Mouse (Mus musculus) forebrain, embryonic 13.5 days (tissue): ENCODE results near the gene Kbtbd4. TPM values are rescaled to one million over a fixed set of nuclear protein-coding genes. Genes with fewer than 3 reads are reported as not detected.
"Not testable (repeated sequence)": the region's sequence is repeated elsewhere in the genome, so short reads cannot be mapped to it uniquely, and the experiment has no call there.

Experiments used
- ATAC-seq: fragments of 200-750 bp; cut with Nextera tagmentation; 2 replicates; pipeline ENCODE4 v1.8.0; 2017
- H3K27ac ChIP-seq: fragments of 300-500 bp; sonication (generic); 2 replicates; pipeline ENCODE4 v1.5.1; 2015; ENCODE audit warnings: inconsistent platforms, mild to moderate bottlenecking, moderate library complexity
- H3K27me3 ChIP-seq: fragments of 300-500 bp; sonication (generic); 2 replicates; pipeline ENCODE4 v1.6.1; 2015; ENCODE audit warnings: mild to moderate bottlenecking, inconsistent platforms
- H3K36me3 ChIP-seq: fragments of 300-500 bp; sonication (generic); 2 replicates; pipeline ENCODE4 v1.6.1; 2015; ENCODE audit warnings: mild to moderate bottlenecking, inconsistent platforms; ENCODE audit not compliant: poor library complexity, severe bottlenecking
- H3K4me1 ChIP-seq: fragments of 300-500 bp; sonication (generic); 2 replicates; pipeline ENCODE4 v1.6.1; 2015; ENCODE audit warnings: inconsistent platforms
- H3K4me2 ChIP-seq: fragments of 300-500 bp; sonication (generic); 2 replicates; pipeline ENCODE4 v1.6.1; 2015; ENCODE audit warnings: inconsistent platforms, mild to moderate bottlenecking, moderate library complexity
- H3K4me3 ChIP-seq: fragments of 300-500 bp; sonication (generic); 2 replicates; pipeline ENCODE4 v1.5.1; 2015; ENCODE audit warnings: mild to moderate bottlenecking, inconsistent platforms
- H3K9ac ChIP-seq: fragments of 300-500 bp; sonication (generic); 2 replicates; pipeline ENCODE4 v1.6.1; 2015; ENCODE audit warnings: mild to moderate bottlenecking, inconsistent platforms
- H3K9me3 ChIP-seq: fragments of 300-500 bp; sonication (generic); replicated peaks from 2 replicates; pipeline ENCODE4 v1.6.1; 2016; ENCODE audit warnings: inconsistent platforms
- WGBS: fragments of 180-500 bp; shearing (Covaris S2); methylation state at CpG from one replicate; pipeline ENCODE4 v1.1.7; 2015; 5-methylcytosine and 5-hydroxymethylcytosine counted together
- polyA plus RNA-seq: library from polyadenylated mRNA; unstranded; fragments of >200 nt; fragmentation: Nextera tagmentation; extraction: Ambion mirVana; gene quantifications from 2 replicates; pipeline ENCODE4 v1.2.1, GENCODE M21; 2015

Gene Kbtbd4
- polyA plus RNA-seq, 1 experiment from 2014 or later = 59.2 TPM

DNA sequence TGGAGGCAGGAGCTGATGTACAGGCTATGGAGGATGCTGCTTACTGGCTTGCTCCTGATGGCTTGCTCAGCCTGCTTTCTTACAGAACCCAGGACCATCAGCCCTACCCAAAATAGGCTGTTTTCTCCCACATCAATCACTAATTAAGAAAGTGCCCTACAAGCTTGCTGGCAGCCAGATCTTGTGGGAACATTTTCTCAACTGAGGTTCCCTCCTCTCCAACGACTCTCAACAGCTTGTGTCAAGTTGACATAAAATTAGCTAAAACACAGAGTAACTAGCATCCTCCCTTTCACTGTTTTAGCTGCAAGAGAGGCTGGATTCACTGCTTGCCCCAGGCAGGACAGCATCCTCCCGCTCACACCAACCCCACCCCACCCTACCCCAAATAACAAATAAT lies 22.7 kb upstream of the Kbtbd4 start:
- 83% methylated on average over 2 of the region's 2 CpGs for WGBS
- no peak overlapping the region for H3K27ac ChIP-seq
- no peak for ATAC-seq

DNA sequence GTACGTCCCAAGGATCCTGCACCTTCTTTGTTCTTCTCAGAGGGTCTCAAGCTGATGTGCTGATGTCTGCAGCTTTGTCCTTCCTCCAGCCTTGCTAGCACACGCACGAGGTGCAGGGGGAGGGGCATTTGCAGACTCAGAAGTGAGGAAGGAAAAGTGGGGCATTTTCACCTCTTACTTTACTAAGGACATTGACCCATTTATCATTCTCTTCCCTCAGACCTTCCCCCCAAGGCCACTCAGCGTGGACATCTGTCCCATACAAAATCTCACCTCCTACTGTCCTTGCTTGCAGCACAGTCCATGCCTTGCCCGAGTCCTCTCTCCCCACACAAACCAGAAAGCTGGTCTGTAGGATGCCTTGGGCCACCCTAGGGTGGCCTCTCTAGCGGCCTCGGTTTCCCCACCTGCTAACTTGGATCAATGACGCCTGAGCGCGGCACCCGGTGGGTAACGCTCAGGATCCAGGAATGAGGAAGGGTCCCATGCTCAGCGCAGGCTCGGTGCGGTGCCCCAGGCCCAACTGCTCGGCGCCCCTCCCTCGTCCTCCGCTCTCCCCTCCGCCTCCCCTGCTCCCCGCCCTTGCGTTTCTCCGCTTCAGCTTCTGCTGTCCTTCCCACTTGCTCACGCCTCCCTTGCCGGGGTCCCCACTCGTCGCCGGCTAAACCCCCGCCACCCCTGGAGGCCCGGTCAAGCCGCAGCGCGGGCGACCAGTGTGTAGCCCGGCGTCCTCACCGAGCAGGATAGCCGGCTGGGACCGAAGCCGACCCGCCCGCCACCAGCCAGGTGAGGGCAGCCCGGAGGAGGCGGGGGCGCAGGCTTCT lies 19.1 kb upstream of the Kbtbd4 start, which contains the start of gene C1qtnf4:
TSS of gene C1qtnf4 (plus strand) at position 643 of the 824 bp plus-strand sequence.
- peak within 1 kb of the TSS; percentile 89 for H3K9ac ChIP-seq
- no peaks in the 10 kb centered on the region for H3K9me3 ChIP-seq
- peaks cover 54% of the 10 kb centered on the region for H3K27me3 ChIP-seq
- peak; percentile 84 for ATAC-seq
- under 1% methylated on average over 45 of the region's 45 CpGs for WGBS
- H3K4me1 ChIP-seq = peaks cover 51% of the 10 kb centered on the region
- peak within 1 kb of the TSS; percentile 62 for H3K4me3 ChIP-seq
- H3K4me2 ChIP-seq = peak within 1 kb of the TSS; percentile 90
- H3K27ac ChIP-seq = peak within 1 kb of the TSS; percentile 77
- no peaks in the 10 kb centered on the region for H3K36me3 ChIP-seq

More for the DNA sequence above, 22.7 kb upstream of the Kbtbd4 start:
- H3K27me3 ChIP-seq = peaks cover 18% of the 10 kb centered on the region
- no peak overlapping the region for H3K4me2 ChIP-seq
- H3K9me3 ChIP-seq = no peaks in the 10 kb centered on the region
- no peak overlapping the region for H3K4me3 ChIP-seq
- H3K4me1 ChIP-seq = peaks cover 42% of the 10 kb centered on the region
- H3K36me3 ChIP-seq = no peaks in the 10 kb centered on the region
- no peak overlapping the region for H3K9ac ChIP-seq

DNA sequence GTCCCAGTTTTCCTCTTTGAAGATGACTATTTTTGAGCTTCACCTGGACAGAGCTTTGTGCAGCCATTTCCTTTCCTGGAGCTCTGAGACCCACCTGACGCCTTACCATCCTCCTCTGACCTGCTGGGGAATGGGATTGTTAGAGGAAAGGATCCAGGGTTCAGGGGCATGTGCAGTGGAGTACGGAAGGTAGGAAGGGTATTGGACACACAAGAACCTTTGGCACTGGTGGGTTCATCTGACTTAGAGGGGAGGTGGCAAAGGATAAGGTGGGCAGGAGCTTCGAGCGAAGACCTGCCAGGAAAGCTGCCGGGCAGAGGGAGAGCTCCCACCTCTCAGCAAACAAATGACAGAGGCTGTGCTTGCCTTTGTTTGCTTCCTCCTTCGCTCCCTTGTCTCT lies 18.1 kb upstream of the Kbtbd4 start:
- peak overlapping the region; percentile 89 for H3K9ac ChIP-seq
- H3K9me3 ChIP-seq = no peaks in the 10 kb centered on the region
- no peaks in the 10 kb centered on the region for H3K36me3 ChIP-seq
- peak overlapping the region; percentile 90 for H3K4me2 ChIP-seq
- no peak for ATAC-seq
- WGBS = 14% methylated on average over 6 of the region's 6 CpGs
- peak overlapping the region; percentile 77 for H3K27ac ChIP-seq
- peaks cover 52% of the 10 kb centered on the region for H3K4me1 ChIP-seq
- peaks cover 61% of the 10 kb centered on the region for H3K27me3 ChIP-seq
- peak overlapping the region; percentile 62 for H3K4me3 ChIP-seq

DNA sequence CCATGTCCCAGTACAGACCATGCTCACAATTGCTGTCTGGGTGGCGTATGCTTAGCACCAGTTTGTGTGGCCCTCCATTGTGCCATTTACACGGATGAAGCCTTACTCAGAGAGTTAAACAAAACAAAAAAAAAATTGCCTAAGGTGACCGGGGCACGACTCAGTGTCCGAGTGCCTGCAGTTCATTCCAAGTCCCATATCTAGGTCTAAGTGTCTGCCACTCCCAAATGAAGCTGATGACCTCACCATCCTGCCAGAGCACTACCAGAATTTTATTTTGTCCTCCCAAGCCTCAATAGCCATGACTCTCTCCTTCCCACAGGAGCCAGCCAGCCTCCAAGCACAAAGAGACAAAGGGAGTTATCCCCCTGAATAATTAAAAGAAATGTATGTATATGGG lies 16.9 kb upstream of the Kbtbd4 start:
- Histone ChIP-seq H3K4me1 (peaks cover 52% of the 10 kb centered on the region), H3K9me3 (no peaks in the 10 kb centered on the region), H3K36me3 (peaks cover 11% of the 10 kb centered on the region), H3K27ac (no peak overlapping the region), H3K27me3 (peaks cover 61% of the 10 kb centered on the region), H3K4me2 (peak overlapping the region; percentile 90), H3K9ac (peak overlapping the region; percentile 89), H3K4me3 (peak overlapping the region; percentile 62)
- 68% methylated on average over 5 of the region's 5 CpGs for WGBS
- no peak for ATAC-seq

DNA sequence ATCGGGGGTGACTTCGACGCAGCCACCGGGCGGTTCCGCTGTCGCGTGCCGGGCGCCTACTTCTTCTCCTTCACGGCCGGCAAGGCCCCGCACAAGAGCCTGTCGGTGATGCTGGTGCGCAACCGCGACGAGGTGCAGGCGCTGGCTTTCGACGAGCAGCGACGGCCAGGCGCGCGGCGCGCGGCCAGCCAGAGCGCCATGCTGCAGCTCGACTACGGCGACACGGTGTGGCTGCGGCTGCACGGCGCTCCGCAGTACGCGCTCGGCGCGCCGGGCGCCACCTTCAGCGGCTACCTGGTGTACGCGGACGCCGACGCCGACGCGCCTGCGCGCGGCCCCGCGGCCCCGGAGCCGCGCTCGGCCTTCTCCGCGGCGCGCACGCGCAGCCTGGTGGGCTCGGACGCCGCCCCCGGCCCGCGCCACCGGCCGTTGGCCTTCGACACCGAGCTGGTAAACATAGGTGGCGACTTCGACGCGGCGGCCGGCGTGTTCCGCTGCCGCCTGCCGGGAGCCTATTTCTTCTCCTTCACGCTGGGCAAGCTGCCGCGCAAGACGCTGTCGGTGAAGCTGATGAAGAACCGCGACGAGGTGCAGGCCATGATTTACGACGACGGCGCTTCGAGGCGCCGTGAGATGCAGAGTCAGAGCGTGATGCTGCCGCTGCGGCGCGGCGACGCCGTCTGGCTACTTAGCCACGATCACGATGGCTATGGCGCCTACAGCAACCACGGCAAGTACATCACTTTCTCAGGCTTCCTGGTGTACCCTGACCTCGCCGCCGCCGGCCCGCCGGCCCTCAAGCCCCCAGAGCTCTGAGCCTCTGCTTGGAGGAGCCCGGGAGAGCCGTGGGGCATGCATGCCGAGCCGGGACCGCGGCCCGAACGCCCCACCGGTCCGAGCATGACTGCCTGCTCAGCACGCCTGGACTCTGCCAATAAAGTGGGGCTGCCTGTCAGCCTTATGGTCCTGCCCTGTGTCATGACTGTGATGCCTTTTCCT lies 14.7 kb upstream of the Kbtbd4 start:
- Histone ChIP-seq H3K27me3 (peaks cover 59% of the 10 kb centered on the region), H3K27ac (no peak overlapping the region), H3K9me3 (no peaks in the 10 kb centered on the region), H3K9ac (peak overlapping the region; percentile 63), H3K4me1 (peaks cover 44% of the 10 kb centered on the region), H3K4me2 (peak overlapping the region; percentile 73), H3K36me3 (peaks cover 27% of the 10 kb centered on the region), H3K4me3 (peak overlapping the region; percentile 47)
- WGBS = 7% methylated on average over 99 of the region's 133 CpGs
- peak; percentile 68 for ATAC-seq

DNA sequence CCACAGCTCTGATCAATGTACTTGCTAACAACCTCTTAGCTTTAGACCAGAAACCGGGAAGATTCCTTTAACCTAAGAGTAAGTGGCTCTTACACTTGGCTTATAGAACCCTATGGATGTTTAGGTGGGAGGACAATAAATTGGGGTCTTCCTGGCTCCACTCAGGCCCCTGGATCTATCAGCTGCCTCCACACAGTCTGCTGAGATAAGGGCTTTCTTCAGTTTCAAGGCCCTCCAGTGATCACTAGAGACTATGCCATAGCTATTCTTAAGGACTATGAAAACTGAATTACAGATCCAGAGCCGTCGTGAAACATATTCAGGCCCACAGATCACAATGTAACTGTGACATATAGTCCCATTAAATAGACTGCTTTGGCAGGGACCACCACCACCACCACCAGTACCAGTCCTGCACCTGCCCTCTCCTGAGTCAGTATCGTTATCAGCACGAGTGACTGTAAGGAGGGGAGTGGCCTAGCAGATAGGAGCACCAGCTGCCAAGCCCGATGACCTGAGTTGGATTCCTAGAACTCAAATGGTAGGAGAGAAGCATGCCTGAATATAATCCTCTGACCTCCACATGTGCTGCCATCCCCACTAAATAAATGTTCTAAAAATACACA lies 10.8 kb upstream of the Kbtbd4 start:
- Histone ChIP-seq H3K27me3 (peaks cover 23% of the 10 kb centered on the region), H3K9ac (no peak overlapping the region), H3K4me1 (peaks cover 17% of the 10 kb centered on the region), H3K27ac (no peak overlapping the region), H3K4me3 (no peak overlapping the region), H3K4me2 (no peak overlapping the region), H3K9me3 (no peaks in the 10 kb centered on the region), H3K36me3 (peaks cover 65% of the 10 kb centered on the region)
- no peak for ATAC-seq
- WGBS = 88% methylated on average over 6 of the region's 6 CpGs

DNA sequence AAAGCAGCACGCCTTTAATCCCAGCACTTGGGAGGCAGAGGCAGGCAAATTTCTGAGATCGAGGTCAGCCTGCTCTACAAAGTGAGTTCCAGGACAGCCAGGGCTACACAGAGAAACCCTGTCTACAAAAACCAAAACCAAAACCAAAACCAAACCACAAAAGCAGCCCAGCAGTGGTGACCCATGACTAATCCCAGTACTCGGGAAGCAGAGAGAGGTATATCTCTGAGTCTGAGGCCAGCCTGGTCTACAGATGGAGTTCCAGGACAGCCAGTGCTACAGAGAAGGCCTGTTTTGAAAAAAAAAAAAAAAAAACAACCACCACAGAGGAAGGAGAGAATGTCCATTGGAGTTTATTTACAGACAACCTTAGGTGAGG lies 10.3 kb upstream of the Kbtbd4 start:
- H3K27ac ChIP-seq, H3K4me2 ChIP-seq, H3K4me3 ChIP-seq, H3K9ac ChIP-seq, H3K9me3 ChIP-seq, ATAC-seq: not testable (repeated sequence)
- peaks cover 18% of the 10 kb centered on the region for H3K27me3 ChIP-seq
- H3K36me3 ChIP-seq = peaks cover 70% of the 10 kb centered on the region
- WGBS = 94% methylated on average over 3 of the region's 3 CpGs
- H3K4me1 ChIP-seq = peaks cover 15% of the 10 kb centered on the region

DNA sequence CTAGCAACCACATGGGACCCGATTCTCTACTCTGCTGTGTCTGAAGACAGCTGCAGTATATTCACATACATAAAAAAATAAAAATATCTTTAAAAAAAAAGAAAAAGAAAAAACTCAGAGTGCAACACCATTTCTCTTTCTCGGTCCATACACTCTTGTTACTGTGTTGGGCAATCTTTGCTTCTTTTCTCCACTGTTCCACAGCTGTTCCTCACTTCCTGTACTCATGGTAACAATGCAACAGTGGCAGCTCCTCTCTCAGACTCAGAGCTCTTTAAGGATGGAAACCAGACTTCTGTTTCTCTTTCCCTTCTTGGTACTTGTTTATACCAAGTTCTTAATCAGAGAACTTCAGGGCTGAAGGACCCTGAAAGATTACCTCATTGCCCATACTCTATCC lies 1.1 kb upstream of the Kbtbd4 start:
- no peak overlapping the region for H3K27ac ChIP-seq

DNA sequence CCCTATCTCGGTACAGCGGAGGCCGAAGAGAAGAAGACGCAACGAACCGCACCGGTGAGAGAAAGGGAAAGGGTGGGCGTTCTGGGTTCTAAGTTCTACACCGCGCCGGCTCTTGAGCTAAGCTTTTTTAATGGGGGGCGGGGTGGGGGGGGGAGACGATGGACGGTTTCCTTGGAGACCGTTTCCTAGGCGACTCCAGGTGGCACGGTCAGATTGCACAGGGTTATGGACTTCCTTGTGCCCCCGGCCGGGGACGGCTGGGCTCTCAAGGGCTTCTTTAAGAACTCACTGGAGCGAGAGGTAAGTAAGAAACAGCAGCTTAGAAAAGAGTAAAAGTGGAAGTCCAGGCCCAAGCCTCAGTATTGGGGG lies 300 bp downstream of the Kbtbd4 start:
- Histone ChIP-seq H3K27me3 (no peaks in the 10 kb centered on the region), H3K9ac (peak overlapping the region; percentile 93), H3K27ac (peak overlapping the region; percentile 92), H3K4me2 (peak overlapping the region; percentile 77), H3K9me3 (no peaks in the 10 kb centered on the region), H3K36me3 (peaks cover 57% of the 10 kb centered on the region), H3K4me1 (peaks cover 37% of the 10 kb centered on the region), H3K4me3 (peak overlapping the region; percentile 93)
- WGBS = under 1% methylated on average over 20 of the region's 21 CpGs
- peak; percentile 77; the same call in 1 of the 2 replicates for ATAC-seq

More for the DNA sequence above, 1.1 kb upstream of the Kbtbd4 start:
- peak overlapping the region; percentile 93 for H3K4me3 ChIP-seq
- WGBS = 88% methylated on average over 2 of the region's 2 CpGs
- ATAC-seq = no peak
- no peaks in the 10 kb centered on the region for H3K27me3 ChIP-seq
- H3K9me3 ChIP-seq = no peaks in the 10 kb centered on the region
- peak overlapping the region; percentile 77 for H3K4me2 ChIP-seq
- H3K4me1 ChIP-seq = peaks cover 37% of the 10 kb centered on the region
- peak overlapping the region; percentile 93 for H3K9ac ChIP-seq
- peaks cover 54% of the 10 kb centered on the region for H3K36me3 ChIP-seq

DNA sequence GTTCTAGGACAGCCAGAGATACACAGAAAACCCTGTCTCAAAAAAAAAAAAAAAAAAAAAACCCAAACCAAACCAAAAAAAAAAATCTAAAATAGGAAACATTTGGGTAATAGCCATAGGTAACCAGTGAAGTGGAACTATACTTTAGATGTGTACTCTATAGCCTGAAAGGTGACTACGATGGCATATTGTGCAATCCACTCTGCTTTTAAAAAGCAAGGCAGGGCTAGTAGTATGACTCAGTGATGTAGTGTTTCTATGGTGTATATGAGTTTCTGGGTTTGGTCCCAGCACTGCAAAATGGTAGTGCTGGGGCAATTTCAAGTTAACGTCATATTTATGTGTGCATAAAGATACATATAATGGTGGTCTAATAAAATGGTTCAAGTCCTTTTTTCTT lies 2.2 kb downstream of the Kbtbd4 start:
- H3K4me1 ChIP-seq = peaks cover 37% of the 10 kb centered on the region
- no peak overlapping the region for H3K4me2 ChIP-seq
- no peaks in the 10 kb centered on the region for H3K9me3 ChIP-seq
- H3K9ac ChIP-seq = no peak overlapping the region
- no peaks in the 10 kb centered on the region for H3K27me3 ChIP-seq
- H3K27ac ChIP-seq = no peak overlapping the region
- no peak for ATAC-seq
- peaks cover 62% of the 10 kb centered on the region for H3K36me3 ChIP-seq
- no peak overlapping the region for H3K4me3 ChIP-seq
- 92% methylated on average over 2 of the region's 2 CpGs for WGBS

DNA sequence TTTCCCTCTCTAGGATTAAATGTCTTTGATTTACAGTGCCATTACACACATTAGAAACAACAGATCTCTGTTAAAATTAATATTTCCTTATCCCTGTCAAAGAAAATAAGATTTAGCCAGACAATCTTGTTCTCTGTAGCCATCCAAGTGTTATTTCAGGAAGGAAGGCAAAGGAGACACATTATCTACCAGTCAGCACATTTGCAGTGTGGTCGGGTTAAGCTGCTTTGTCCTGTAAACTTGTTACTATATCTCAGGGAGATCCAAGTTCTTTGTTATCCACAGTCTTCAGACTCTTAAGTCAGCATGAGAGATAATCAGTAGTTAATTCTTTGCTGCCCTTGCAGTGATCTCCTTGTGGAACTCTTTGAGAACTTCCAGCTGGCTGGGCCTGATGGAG lies 6.3 kb downstream of the Kbtbd4 start:
- no peak for ATAC-seq
- Histone ChIP-seq H3K36me3 (peaks cover 72% of the 10 kb centered on the region), H3K27me3 (no peaks in the 10 kb centered on the region), H3K27ac (no peak overlapping the region), H3K4me3 (no peak overlapping the region), H3K4me1 (peaks cover 35% of the 10 kb centered on the region), H3K9ac (no peak overlapping the region), H3K9me3 (no peaks in the 10 kb centered on the region), H3K4me2 (no peak overlapping the region)
- 88% methylated on average over 1 of the region's 1 CpGs for WGBS
